Mouse (Mus musculus): ENCODE results near the gene Kidins220.

Gene Kidins220

GRCm38 (mm10) chr12:24974446-24975114, at the start of gene Kidins220:
TSS of gene Kidins220 (plus strand) at chr12:24974925.
- DNase-seq (ENCODE audit: low spot score) = peak; percentile 96

GRCm38 (mm10) chr12:24925276-24925675, 49.4 kb upstream of the Kidins220 start:
- DNase-seq (ENCODE audit: low spot score) = no peak

GRCm38 (mm10) chr12:24925684-24926083, 49.0 kb upstream of the Kidins220 start:
- DNase-seq (ENCODE audit: low spot score) = no peak

GRCm38 (mm10) chr12:24928051-24928748, 46.5 kb upstream of the Kidins220 start:
- no peak for DNase-seq (ENCODE audit: low spot score)

GRCm38 (mm10) chr12:24929043-24929442, 45.7 kb upstream of the Kidins220 start:
- DNase-seq (ENCODE audit: low spot score) = no peak

- no peak for DNase-seq (ENCODE audit: low spot score)
Measured at GRCm38 (mm10) chr12:24930760-24931159, 44.0 kb upstream of the Kidins220 start.

GRCm38 (mm10) chr12:24932120-24932519, 42.6 kb upstream of the Kidins220 start:
- DNase-seq (ENCODE audit: low spot score) = no peak

- DNase-seq (ENCODE audit: low spot score) = no peak
Measured at GRCm38 (mm10) chr12:24933206-24933775, 41.4 kb upstream of the Kidins220 start.

GRCm38 (mm10) chr12:24933996-24934395, 40.7 kb upstream of the Kidins220 start:
- no peak for DNase-seq (ENCODE audit: low spot score)

- DNase-seq (ENCODE audit: low spot score) = no peak
Measured at GRCm38 (mm10) chr12:24936281-24936680, 38.4 kb upstream of the Kidins220 start.

- no peak for DNase-seq (ENCODE audit: low spot score)
Measured at GRCm38 (mm10) chr12:24939372-24939771, 35.4 kb upstream of the Kidins220 start.

- no peak for DNase-seq (ENCODE audit: low spot score)
Measured at GRCm38 (mm10) chr12:24942619-24943287, 32.0 kb upstream of the Kidins220 start.

GRCm38 (mm10) chr12:24943427-24943826, 31.3 kb upstream of the Kidins220 start:
- no peak for DNase-seq (ENCODE audit: low spot score)

- no peak for DNase-seq (ENCODE audit: low spot score)
Measured at GRCm38 (mm10) chr12:24944597-24944996, 30.1 kb upstream of the Kidins220 start.

- DNase-seq (ENCODE audit: low spot score) = no peak
Measured at GRCm38 (mm10) chr12:24947065-24947464, 27.7 kb upstream of the Kidins220 start.

GRCm38 (mm10) chr12:24948344-24948743, 26.4 kb upstream of the Kidins220 start:
- peak; percentile 44 for DNase-seq (ENCODE audit: low spot score)

- DNase-seq (ENCODE audit: low spot score) = no peak
Measured at GRCm38 (mm10) chr12:24950376-24951046, 24.2 kb upstream of the Kidins220 start.

GRCm38 (mm10) chr12:24952147-24952546, 22.6 kb upstream of the Kidins220 start:
- DNase-seq (ENCODE audit: low spot score) = peak; percentile 64

GRCm38 (mm10) chr12:24955137-24955536, 19.6 kb upstream of the Kidins220 start:
- DNase-seq (ENCODE audit: low spot score) = no peak

- DNase-seq (ENCODE audit: low spot score) = no peak
Measured at GRCm38 (mm10) chr12:24958526-24958925, 16.2 kb upstream of the Kidins220 start.

GRCm38 (mm10) chr12:24961821-24962220, 12.9 kb upstream of the Kidins220 start:
- DNase-seq (ENCODE audit: low spot score) = no peak

GRCm38 (mm10) chr12:24962362-24962967, 12.3 kb upstream of the Kidins220 start:
- DNase-seq (ENCODE audit: low spot score) = no peak
